Mouse (Mus musculus): ENCODE data around the gene Bckdhb. TPM values are rescaled to one million over a fixed set of nuclear protein-coding genes. Genes with fewer than 3 reads are reported as not detected.

Gene Bckdhb
- polyA plus RNA-seq, 1 experiment from 2014 or later = 49.4 TPM

DNA sequence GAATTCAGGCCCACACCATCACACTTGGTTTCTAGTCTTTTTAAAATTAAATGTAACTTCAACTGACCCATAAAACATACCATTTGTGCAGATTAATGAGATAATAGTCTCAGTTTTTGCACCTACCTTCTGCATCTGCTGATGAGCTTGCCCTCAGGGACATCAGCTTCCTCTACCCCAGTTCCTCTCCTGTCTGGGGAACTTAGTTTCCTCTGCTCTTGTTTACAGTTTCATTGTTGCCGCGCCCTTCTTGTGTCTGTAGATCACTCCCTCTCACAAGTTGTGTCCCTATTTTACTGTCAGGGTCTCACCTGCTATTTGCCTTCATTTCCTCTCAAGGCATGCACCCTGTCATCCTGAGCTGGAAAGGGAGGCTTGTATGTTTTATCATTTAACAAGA lies 103.2 kb downstream of the Bckdhb start:
- Histone ChIP-seq H3K27me3 (replicated peaks) (no peaks in the 10 kb centered on the region), H3K27ac (ENCODE audit: poor library complexity, severe bottlenecking) (no peak overlapping the region), H3K9ac (no peak overlapping the region), H3K4me2 (no peak overlapping the region), H3K9me3 (replicated peaks) (no peaks in the 10 kb centered on the region), H3K4me3 (no peak overlapping the region), H3K36me3 (peaks cover 5% of the 10 kb centered on the region; the same call in 1 of the 2 replicates), H3K4me1 (replicated peaks) (peaks cover 12% of the 10 kb centered on the region)
- no peak for ATAC-seq (ENCODE audit: insufficient number of reproducible peaks, low FRiP score)
- WGBS = 72% methylated on average over 2 of the region's 2 CpGs

DNA sequence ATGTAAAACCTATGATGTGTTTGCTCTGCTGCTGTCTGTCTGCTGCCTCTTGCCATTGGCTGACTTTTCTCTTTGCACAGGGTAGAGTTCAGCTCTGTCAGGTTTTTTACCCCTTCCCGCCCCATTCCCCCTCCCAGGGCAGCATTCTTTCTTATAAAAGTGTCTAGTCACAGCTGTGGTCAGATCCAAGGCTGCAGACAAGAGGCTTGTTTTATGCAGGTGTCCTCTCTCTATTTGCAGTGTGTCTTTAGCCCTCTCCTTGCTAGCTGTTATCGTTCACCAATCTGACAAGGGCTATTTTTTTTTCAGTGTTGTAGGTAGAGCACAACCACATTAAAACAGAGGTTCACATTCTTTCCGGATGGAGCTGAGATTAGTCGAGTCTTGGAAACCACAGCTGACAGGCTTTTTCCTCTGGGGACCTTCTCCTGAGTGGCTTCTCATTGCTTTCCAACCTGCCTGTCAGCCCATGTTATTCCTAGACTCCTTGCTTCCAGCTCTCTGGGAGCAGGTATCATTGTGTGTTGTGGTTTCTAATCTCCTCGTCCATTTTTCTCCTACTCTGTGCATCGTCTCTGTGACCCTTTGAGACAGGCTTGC lies 105.8 kb downstream of the Bckdhb start:
- H3K36me3 ChIP-seq = 0 out of 2 replicates have a peak, but pooled peaks cover under 1% of the 10 kb centered on the region
- 54% methylated on average over 6 of the region's 6 CpGs for WGBS

DNA sequence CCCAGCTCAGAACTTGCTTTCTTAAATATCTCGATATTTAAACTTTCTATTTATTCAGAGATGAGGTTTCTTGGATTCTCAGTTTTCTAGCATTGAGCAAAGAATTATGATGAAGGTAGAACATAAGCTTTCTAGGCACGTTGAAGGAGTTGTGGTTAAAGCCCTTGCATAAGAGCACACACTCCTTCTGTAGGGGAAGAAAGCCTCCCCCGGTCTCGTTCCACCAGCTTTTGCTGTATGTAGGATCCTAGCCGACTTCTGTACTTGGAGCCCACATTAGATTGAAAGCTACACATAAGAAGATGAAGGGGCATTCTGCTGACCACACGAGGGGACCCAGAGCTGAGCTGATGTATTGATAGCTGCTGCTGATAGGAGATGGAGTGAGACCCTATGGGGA lies 106.5 kb downstream of the Bckdhb start:
- H3K4me1 ChIP-seq (replicated peaks) = peaks cover 16% of the 10 kb centered on the region
- no peak overlapping the region for H3K4me2 ChIP-seq
- no peak overlapping the region for H3K9ac ChIP-seq
- WGBS = 74% methylated on average over 6 of the region's 6 CpGs
- H3K27ac ChIP-seq (ENCODE audit: poor library complexity, severe bottlenecking) = no peak overlapping the region
- no peak overlapping the region for H3K4me3 ChIP-seq
- H3K27me3 ChIP-seq (replicated peaks) = no peaks in the 10 kb centered on the region
- no peak for ATAC-seq (ENCODE audit: insufficient number of reproducible peaks, low FRiP score)
- no peaks in the 10 kb centered on the region for H3K36me3 ChIP-seq
- no peaks in the 10 kb centered on the region for H3K9me3 ChIP-seq (replicated peaks)

More for the DNA sequence above, 105.8 kb downstream of the Bckdhb start:
- ATAC-seq (ENCODE audit: insufficient number of reproducible peaks, low FRiP score) = no peak
- Histone ChIP-seq H3K4me1 (replicated peaks) (peaks cover 16% of the 10 kb centered on the region), H3K4me2 (no peak overlapping the region), H3K9ac (no peak overlapping the region), H3K27ac (ENCODE audit: poor library complexity, severe bottlenecking) (no peak overlapping the region), H3K4me3 (no peak overlapping the region), H3K27me3 (replicated peaks) (no peaks in the 10 kb centered on the region), H3K9me3 (replicated peaks) (no peaks in the 10 kb centered on the region)

DNA sequence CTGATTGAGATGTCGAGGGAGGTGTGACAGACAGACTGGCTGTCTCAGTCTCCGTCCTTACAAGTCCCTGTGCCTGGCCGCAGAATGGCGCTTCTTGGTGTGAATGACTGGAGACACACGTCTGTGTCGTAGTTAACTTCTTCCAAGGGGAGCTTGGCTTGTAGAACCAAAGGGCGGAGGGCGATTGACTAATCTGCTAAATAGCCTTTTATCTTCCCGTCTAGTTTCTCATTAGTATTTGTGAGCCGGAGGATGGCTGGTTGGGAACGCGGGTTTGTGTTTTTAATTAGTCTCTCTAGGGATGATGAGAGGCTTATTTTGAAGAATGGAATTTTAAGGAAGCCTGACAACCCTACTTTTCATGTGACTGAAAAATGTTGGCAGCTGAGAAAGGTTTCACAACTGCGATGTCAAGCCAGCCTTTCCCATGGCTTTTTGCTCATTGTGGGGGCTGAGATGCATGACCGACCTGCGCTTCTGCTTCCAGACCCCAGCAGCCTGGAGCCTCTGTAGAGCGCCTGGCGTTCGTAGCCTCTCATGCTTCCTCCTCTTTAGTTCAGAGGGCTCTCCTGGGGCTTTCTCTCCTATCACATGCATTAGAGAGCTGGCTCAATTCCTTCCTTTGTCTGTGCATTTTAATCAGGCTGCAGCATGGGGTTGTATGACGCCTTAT lies 107.9 kb downstream of the Bckdhb start:
- Histone ChIP-seq H3K4me3 (peak overlapping the region; percentile 2; the same call in 1 of the 2 replicates), H3K9me3 (replicated peaks) (no peaks in the 10 kb centered on the region), H3K27ac (ENCODE audit: poor library complexity, severe bottlenecking) (no peak overlapping the region), H3K27me3 (replicated peaks) (no peaks in the 10 kb centered on the region), H3K4me2 (peak overlapping the region; percentile 59), H3K9ac (no peak overlapping the region), H3K4me1 (replicated peaks) (peaks cover 16% of the 10 kb centered on the region), H3K36me3 (no peaks in the 10 kb centered on the region)
- ATAC-seq (ENCODE audit: insufficient number of reproducible peaks, low FRiP score) = no peak
- WGBS = 28% methylated on average over 19 of the region's 19 CpGs

DNA sequence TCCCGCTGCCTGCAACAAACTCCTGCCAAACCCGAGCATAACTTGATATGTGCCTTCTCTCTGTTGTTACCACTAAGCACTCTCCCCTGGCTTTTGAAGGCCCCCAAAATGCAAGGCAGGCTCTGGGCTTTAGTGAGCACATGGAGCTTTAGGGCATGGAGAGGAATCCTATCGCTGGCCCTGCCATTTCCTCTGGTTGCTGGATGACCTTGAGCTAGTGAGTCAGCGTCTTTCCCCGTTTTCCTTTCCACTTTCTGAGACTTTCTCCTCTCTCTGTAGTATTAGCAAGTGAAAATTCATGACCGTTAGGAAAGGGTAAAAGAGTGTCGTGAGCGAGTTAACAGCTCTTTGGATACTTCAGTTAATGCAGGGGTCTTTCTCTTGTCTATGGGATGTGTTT lies 111.1 kb downstream of the Bckdhb start:
- H3K4me2 ChIP-seq = no peak overlapping the region
- 83% methylated on average over 8 of the region's 8 CpGs for WGBS

DNA sequence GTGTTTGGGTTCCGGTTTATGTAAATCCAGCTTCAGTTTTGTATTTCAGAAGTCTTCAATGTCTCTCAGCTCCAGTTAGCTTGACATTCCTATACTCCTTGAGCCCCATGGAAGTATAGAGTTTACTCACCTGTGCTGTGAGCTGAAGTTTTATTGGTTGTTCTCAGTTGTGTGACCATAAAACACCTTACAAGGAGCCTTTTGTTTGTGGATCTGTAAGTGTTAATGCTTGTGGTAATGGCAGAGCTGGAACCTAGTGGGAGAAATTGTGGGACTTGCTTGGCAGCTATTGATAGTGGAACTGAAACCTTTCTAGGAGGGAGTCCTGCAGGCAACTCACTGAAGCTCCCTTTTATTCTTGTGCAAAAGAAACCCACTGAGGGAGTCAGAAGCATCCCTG lies 112.3 kb downstream of the Bckdhb start:
- no peaks in the 10 kb centered on the region for H3K36me3 ChIP-seq
- no peak overlapping the region for H3K27ac ChIP-seq (ENCODE audit: poor library complexity, severe bottlenecking)
- H3K9me3 ChIP-seq (replicated peaks) = no peaks in the 10 kb centered on the region
- no peak overlapping the region for H3K9ac ChIP-seq
- WGBS = 87% methylated on average over 1 of the region's 1 CpGs
- no peak for ATAC-seq (ENCODE audit: insufficient number of reproducible peaks, low FRiP score)
- H3K4me1 ChIP-seq (replicated peaks) = peaks cover 11% of the 10 kb centered on the region
- H3K4me2 ChIP-seq = no peak overlapping the region
- no peaks in the 10 kb centered on the region for H3K27me3 ChIP-seq (replicated peaks)
- H3K4me3 ChIP-seq = no peak overlapping the region

More for the DNA sequence above, 111.1 kb downstream of the Bckdhb start:
- no peak overlapping the region for H3K9ac ChIP-seq
- H3K9me3 ChIP-seq (replicated peaks) = no peaks in the 10 kb centered on the region
- no peaks in the 10 kb centered on the region for H3K36me3 ChIP-seq
- H3K4me3 ChIP-seq = no peak overlapping the region
- no peaks in the 10 kb centered on the region for H3K27me3 ChIP-seq (replicated peaks)
- no peak overlapping the region for H3K27ac ChIP-seq (ENCODE audit: poor library complexity, severe bottlenecking)
- ATAC-seq (ENCODE audit: insufficient number of reproducible peaks, low FRiP score) = no peak
- peaks cover 12% of the 10 kb centered on the region for H3K4me1 ChIP-seq (replicated peaks)

DNA sequence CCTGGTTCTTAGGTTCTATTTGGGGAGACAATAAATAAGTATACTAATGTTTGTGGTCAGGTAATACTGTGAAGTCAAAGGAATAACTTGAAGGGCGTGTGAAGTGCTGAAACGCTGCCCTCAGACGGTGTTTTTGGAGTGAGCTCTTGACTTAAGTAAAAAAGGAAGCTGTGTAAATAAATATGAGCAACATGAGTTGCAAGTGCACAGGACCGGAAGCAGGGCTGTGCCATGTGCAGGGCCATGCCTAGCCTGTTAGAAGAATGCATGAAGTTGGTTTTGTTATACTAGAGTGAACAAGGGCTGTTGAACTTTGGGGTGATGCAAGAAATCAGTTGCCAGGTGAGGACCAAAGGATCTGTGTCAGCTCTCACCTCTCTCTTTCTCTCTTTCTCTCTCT lies 114.0 kb downstream of the Bckdhb start:
- no peak overlapping the region for H3K27ac ChIP-seq (ENCODE audit: poor library complexity, severe bottlenecking)
- no peak for ATAC-seq (ENCODE audit: insufficient number of reproducible peaks, low FRiP score)
- WGBS = 82% methylated on average over 4 of the region's 4 CpGs
- no peak overlapping the region for H3K4me3 ChIP-seq
- no peaks in the 10 kb centered on the region for H3K9me3 ChIP-seq (replicated peaks)
- H3K36me3 ChIP-seq = no peaks in the 10 kb centered on the region
- H3K4me2 ChIP-seq = no peak overlapping the region
- H3K27me3 ChIP-seq (replicated peaks) = no peaks in the 10 kb centered on the region
- no peak overlapping the region for H3K9ac ChIP-seq
- H3K4me1 ChIP-seq (replicated peaks) = no peaks in the 10 kb centered on the region

DNA sequence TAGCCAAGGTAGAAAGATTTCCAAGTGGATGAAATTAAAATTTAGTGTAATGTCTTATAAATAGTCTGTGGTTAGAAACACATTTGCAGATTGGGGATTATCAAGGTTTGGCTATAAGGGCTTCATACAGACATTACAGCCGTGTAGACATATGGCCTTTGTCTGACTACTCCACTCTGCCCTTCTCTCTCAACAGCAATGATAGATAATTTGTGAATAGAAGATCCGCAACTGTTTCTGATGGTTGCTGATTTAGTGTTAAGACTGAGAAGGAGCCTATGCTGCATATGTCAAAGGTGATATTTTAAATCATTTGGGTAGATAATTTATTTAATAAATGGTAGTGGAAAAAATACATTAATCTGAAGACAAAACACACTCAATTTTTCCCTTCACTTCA lies 115.4 kb downstream of the Bckdhb start:
- no peaks in the 10 kb centered on the region for H3K4me1 ChIP-seq (replicated peaks)
- no peaks in the 10 kb centered on the region for H3K9me3 ChIP-seq (replicated peaks)
- no peak overlapping the region for H3K4me3 ChIP-seq
- H3K36me3 ChIP-seq = no peaks in the 10 kb centered on the region
- H3K9ac ChIP-seq = no peak overlapping the region
- H3K4me2 ChIP-seq = no peak overlapping the region
- 64% methylated on average over 2 of the region's 2 CpGs for WGBS
- ATAC-seq (ENCODE audit: insufficient number of reproducible peaks, low FRiP score) = no peak
- no peaks in the 10 kb centered on the region for H3K27me3 ChIP-seq (replicated peaks)
- no peak overlapping the region for H3K27ac ChIP-seq (ENCODE audit: poor library complexity, severe bottlenecking)

DNA sequence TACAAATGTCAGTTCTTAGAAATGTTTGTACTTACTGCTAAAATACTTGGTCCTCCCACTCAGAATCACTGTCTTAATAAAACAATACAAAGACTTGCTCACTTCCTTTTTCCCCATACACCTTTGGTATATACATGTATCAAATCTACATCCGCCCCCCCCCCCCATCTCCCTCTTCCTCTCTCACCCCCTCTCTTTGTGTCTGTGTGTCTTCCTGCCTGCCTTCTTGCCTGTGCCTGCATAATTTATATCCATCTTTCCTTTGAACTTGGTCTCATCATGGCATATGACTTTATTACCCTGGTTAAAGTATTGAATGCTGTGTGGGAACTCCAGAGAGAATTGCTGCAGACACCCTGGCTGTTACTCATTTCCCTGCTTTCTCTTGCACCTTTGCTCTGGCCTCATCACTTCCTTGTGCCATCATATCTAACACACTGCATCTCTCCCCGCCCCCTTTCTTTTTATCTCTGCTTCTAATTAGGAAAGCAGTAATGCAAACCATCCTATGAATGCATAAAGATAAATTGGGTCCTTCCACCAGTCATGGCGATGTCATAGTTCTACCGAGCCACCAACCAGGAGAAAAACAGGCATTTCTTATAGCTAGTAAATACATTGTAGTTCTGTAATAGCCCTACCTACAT lies 116.8 kb downstream of the Bckdhb start:
- H3K36me3 ChIP-seq = no peaks in the 10 kb centered on the region
- WGBS = 65% methylated on average over 4 of the region's 4 CpGs
- no peak overlapping the region for H3K4me2 ChIP-seq
- peaks cover 4% of the 10 kb centered on the region; the same call in 1 of the 2 replicates for H3K4me1 ChIP-seq (replicated peaks)
- no peak for ATAC-seq (ENCODE audit: insufficient number of reproducible peaks, low FRiP score)
- no peak overlapping the region for H3K4me3 ChIP-seq
- no peaks in the 10 kb centered on the region for H3K27me3 ChIP-seq (replicated peaks)
- H3K9ac ChIP-seq = no peak overlapping the region
- no peak overlapping the region for H3K27ac ChIP-seq (ENCODE audit: poor library complexity, severe bottlenecking)
- H3K9me3 ChIP-seq (replicated peaks) = no peaks in the 10 kb centered on the region

DNA sequence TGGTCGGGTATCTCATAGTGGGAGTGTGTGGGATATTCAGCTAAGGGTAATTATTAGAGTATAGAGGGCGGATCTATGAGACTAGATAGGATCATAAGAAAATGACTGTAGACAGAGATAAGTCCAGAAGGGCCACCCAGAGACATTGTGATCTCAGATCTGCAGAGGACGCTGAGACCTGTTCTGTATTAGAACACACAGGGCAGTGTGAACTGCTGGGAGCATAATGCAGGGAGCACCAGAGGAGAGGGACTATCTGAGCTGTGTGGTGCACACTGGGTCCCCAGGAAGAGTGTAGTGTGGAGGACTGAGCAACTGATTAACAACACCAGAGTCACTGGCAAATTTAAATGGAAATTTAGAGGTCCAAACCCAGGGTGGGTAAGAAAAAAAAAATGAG lies 117.6 kb downstream of the Bckdhb start:
- ATAC-seq (ENCODE audit: insufficient number of reproducible peaks, low FRiP score) = no peak
- H3K27ac ChIP-seq (ENCODE audit: poor library complexity, severe bottlenecking) = no peak overlapping the region
- H3K4me1 ChIP-seq (replicated peaks) = peaks cover 5% of the 10 kb centered on the region; the same call in 1 of the 2 replicates
- WGBS = 71% methylated on average over 3 of the region's 3 CpGs
- no peak overlapping the region for H3K9ac ChIP-seq
- H3K4me2 ChIP-seq = no peak overlapping the region
- H3K36me3 ChIP-seq = no peaks in the 10 kb centered on the region
- no peaks in the 10 kb centered on the region for H3K27me3 ChIP-seq (replicated peaks)
- H3K9me3 ChIP-seq (replicated peaks) = no peaks in the 10 kb centered on the region
- no peak overlapping the region for H3K4me3 ChIP-seq

DNA sequence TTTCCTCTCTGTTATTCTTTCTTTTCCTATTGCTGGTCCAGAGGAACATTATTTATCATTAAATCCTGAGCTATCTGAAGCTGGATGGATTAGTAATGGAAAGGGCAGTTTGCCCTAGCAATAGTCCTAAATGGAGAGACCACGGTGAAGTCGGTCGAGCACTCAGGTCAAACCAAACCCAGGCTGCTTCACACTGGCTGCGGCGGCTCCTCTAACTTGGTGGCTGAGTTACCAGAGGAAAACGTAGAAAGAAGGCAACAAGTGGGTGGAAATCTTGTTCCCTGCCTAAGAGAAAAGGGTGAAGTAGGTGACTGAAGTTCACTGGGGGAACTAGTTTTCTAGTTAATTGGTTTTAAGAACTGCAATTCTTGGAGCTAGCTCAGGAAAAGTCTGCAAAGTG lies 119.2 kb downstream of the Bckdhb start:
- 92% methylated on average over 6 of the region's 6 CpGs for WGBS
- Histone ChIP-seq H3K9me3 (replicated peaks) (no peaks in the 10 kb centered on the region), H3K9ac (no peak overlapping the region), H3K36me3 (no peaks in the 10 kb centered on the region), H3K4me1 (replicated peaks) (peaks cover 13% of the 10 kb centered on the region), H3K27ac (ENCODE audit: poor library complexity, severe bottlenecking) (no peak overlapping the region), H3K27me3 (replicated peaks) (no peaks in the 10 kb centered on the region), H3K4me2 (no peak overlapping the region), H3K4me3 (no peak overlapping the region)
- ATAC-seq (ENCODE audit: insufficient number of reproducible peaks, low FRiP score) = no peak
